Mouse (Mus musculus): ENCODE data around the gene Ift81.

- TF ChIP-seq CTCF (IDR thresholded peaks at IDR 0.05; ENCODE audit: borderline replicate concordance, insufficient read depth, low read length) (no peak), POLR2A (IDR thresholded peaks at IDR 0.05; ENCODE audit: low read depth, low read length) (no peak)
Measured at GRCm38 (mm10) chr5:122520254-122521129, 93.8 kb downstream of the Ift81 start.

Measured in embryonic fibroblast, embryonic 13.5 days (primary cell).